Mouse (Mus musculus): ENCODE measurements around the gene D430019H16Rik. TPM values are rescaled to one million over a fixed set of nuclear protein-coding genes. Genes with fewer than 3 reads are reported as not detected.

Gene D430019H16Rik
- polyA plus RNA-seq, 1 experiment = not detected

DNA sequence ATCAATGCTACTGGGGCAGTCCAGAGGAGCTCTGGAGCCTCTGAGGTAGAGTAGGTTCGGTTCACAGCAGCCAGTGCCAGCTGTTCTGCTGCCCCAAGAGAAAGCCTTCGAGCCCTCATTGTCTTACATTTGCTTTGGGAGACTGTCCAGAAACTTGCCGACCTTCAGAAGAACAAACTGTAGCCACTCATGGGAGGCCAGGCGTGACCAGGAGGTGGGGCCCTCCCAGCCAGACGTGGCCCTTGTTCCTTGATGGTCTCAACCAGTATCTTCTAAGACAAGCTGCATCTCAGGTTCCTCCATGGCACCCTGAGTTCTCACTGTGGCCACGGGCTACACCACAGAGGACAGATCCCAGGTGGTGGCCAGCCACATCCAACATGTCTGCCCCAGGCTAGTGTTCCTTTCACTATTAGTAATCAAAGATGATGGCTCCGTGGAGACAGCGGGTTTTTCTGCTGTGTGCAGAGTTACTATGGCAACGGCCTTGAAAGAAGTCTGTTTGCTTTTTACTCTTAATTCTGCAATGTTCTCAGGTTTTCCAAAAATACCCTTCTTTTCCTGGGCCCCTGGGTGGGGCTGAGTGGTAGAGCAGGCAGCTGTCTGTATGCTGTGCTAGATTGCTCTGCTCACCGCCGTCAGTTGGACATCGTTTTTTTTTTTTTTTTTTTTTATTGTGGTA is 21.7 kb downstream of the D430019H16Rik start:
- Histone ChIP-seq H3K4me3 (ENCODE audit: insufficient read depth, low read depth, low read length) (no peak overlapping the region), H3K4me1 (ENCODE audit: control insufficient read depth, insufficient read depth, low read length) (peaks cover 47% of the 10 kb centered on the region), H3K27ac (ENCODE audit: insufficient read depth, low read depth, low read length) (no peak overlapping the region)
- WGBS = 51% methylated on average over 12 of the region's 12 CpGs
- no peak for TF ChIP-seq POLR2A (IDR thresholded peaks at IDR 0.05; ENCODE audit: insufficient read depth, low read depth, low read length)
- TF ChIP-seq CTCF (IDR thresholded peaks at IDR 0.05; ENCODE audit: insufficient read depth, low read depth, low read length) = no peak

DNA sequence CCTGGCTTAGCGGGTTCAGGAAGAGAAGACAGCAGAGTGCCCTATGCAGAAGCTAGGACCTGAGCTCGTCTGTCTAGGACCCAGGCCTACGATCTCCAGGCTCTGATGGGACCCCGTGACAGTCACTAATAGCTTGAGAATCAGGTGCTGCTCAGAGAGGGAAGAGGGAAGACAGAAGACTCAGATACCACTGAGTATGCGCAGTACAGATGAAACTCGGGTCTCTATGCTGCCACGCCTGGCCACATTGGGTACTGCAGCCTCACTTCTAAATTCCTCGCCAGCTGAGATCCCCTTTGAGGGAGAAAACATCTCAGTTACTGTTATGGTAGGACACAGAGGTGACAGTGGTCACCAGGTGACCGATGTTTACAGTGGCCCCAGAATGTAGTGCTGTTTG is 22.8 kb downstream of the D430019H16Rik start:
- Histone ChIP-seq H3K27ac (ENCODE audit: insufficient read depth, low read depth, low read length) (no peak overlapping the region), H3K4me1 (ENCODE audit: control insufficient read depth, insufficient read depth, low read length) (peaks cover 44% of the 10 kb centered on the region), H3K4me3 (ENCODE audit: insufficient read depth, low read depth, low read length) (no peak overlapping the region)
- TF ChIP-seq POLR2A (IDR thresholded peaks at IDR 0.05; ENCODE audit: insufficient read depth, low read depth, low read length) = no peak
- TF ChIP-seq CTCF (IDR thresholded peaks at IDR 0.05; ENCODE audit: insufficient read depth, low read depth, low read length) = peak; percentile 24; the same call in 1 of the 2 replicates
- WGBS = 48% methylated on average over 9 of the region's 9 CpGs

GRCm38 (mm10) chr12:105476993-105477392 is 23.3 kb downstream of the D430019H16Rik start:
- Histone ChIP-seq H3K4me1 (ENCODE audit: control insufficient read depth, insufficient read depth, low read length) (peaks cover 41% of the 10 kb centered on the region), H3K4me3 (ENCODE audit: insufficient read depth, low read depth, low read length) (no peak overlapping the region), H3K27ac (ENCODE audit: insufficient read depth, low read depth, low read length) (0 out of 2 replicates have a peak overlapping the region, but pooled peaks have one; percentile 68)
- 36% methylated on average over 9 of the region's 9 CpGs for WGBS
- TF ChIP-seq POLR2A (IDR thresholded peaks at IDR 0.05; ENCODE audit: insufficient read depth, low read depth, low read length) (no peak), CTCF (IDR thresholded peaks at IDR 0.05; ENCODE audit: insufficient read depth, low read depth, low read length) (no peak)

- peaks cover 13% of the 10 kb centered on the region for H3K4me1 ChIP-seq (ENCODE audit: control insufficient read depth, insufficient read depth, low read length)
- H3K4me3 ChIP-seq (ENCODE audit: insufficient read depth, low read depth, low read length) = no peak overlapping the region
- TF ChIP-seq CTCF (IDR thresholded peaks at IDR 0.05; ENCODE audit: insufficient read depth, low read depth, low read length) = no peak
- TF ChIP-seq POLR2A (IDR thresholded peaks at IDR 0.05; ENCODE audit: insufficient read depth, low read depth, low read length) = no peak
- no peak overlapping the region for H3K27ac ChIP-seq (ENCODE audit: insufficient read depth, low read depth, low read length)
- 48% methylated on average over 3 of the region's 3 CpGs for WGBS
Measured at GRCm38 (mm10) chr12:105483503-105483902, 29.8 kb downstream of the D430019H16Rik start.

GRCm38 (mm10) chr12:105490227-105490626 is 36.6 kb downstream of the D430019H16Rik start:
- 83% methylated on average over 3 of the region's 3 CpGs for WGBS
- TF ChIP-seq CTCF (IDR thresholded peaks at IDR 0.05; ENCODE audit: insufficient read depth, low read depth, low read length) (no peak), POLR2A (IDR thresholded peaks at IDR 0.05; ENCODE audit: insufficient read depth, low read depth, low read length) (no peak)

GRCm38 (mm10) chr12:105490794-105491193 is 37.1 kb downstream of the D430019H16Rik start:
- Histone ChIP-seq H3K4me3 (ENCODE audit: insufficient read depth, low read depth, low read length) (no peak overlapping the region), H3K27ac (ENCODE audit: insufficient read depth, low read depth, low read length) (no peak overlapping the region), H3K4me1 (ENCODE audit: control insufficient read depth, insufficient read depth, low read length) (no peaks in the 10 kb centered on the region)
- TF ChIP-seq CTCF (IDR thresholded peaks at IDR 0.05; ENCODE audit: insufficient read depth, low read depth, low read length) (no peak), POLR2A (IDR thresholded peaks at IDR 0.05; ENCODE audit: insufficient read depth, low read depth, low read length) (no peak)
- WGBS = 90% methylated on average over 6 of the region's 6 CpGs

More at GRCm38 (mm10) chr12:105490227-105490626, 36.6 kb downstream of the D430019H16Rik start:
- H3K4me1 ChIP-seq (ENCODE audit: control insufficient read depth, insufficient read depth, low read length) = no peaks in the 10 kb centered on the region
- no peak overlapping the region for H3K27ac ChIP-seq (ENCODE audit: insufficient read depth, low read depth, low read length)
- no peak overlapping the region for H3K4me3 ChIP-seq (ENCODE audit: insufficient read depth, low read depth, low read length)

DNA sequence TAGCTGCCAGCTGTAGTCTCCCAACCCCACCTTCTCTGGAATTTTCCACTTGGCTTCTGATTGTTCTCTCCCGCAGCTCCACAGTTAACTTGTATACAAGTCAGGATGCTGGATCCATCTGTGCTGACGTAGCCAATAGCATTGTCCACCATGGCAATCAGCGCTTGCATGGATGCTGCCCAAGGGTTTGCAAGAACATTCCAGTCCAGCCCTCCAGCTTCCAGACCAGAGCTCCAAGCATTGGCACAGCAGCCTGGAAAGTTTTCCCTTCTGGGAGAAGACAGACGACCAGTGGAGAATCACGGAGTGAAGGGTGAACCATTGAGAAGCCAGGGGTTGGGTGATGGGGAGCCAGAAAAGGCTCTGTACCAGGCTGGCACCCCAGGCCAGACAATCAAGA is 41.1 kb downstream of the D430019H16Rik start:
- TF ChIP-seq POLR2A (IDR thresholded peaks at IDR 0.05; ENCODE audit: insufficient read depth, low read depth, low read length) (no peak), CTCF (IDR thresholded peaks at IDR 0.05; ENCODE audit: insufficient read depth, low read depth, low read length) (no peak)
- no peak overlapping the region for H3K4me3 ChIP-seq (ENCODE audit: insufficient read depth, low read depth, low read length)
- no peak overlapping the region for H3K27ac ChIP-seq (ENCODE audit: insufficient read depth, low read depth, low read length)
- WGBS = 48% methylated on average over 5 of the region's 5 CpGs
- no peaks in the 10 kb centered on the region for H3K4me1 ChIP-seq (ENCODE audit: control insufficient read depth, insufficient read depth, low read length)

DNA sequence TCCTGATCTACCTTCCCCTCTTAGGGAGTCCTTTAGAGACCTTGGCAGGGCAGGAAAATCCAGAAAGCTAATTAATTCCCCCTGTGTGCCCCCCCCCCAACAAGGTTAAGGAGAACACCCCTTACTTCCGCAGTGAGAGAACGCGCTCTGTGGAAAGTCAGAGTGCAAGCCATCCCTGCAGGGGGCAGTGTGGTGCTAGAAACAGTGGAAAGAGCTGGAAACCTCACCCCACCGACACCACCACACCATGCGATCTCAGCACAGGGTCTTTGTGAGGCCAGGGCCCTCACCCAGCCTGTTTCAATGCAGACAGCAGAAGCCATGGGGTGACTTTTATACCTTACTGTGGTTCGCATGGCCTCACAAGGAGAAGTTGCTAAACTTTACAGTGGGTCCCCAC is 44.2 kb downstream of the D430019H16Rik start:
- 13% methylated on average over 6 of the region's 6 CpGs for WGBS
- TF ChIP-seq CTCF (IDR thresholded peaks at IDR 0.05; ENCODE audit: insufficient read depth, low read depth, low read length) (peak; percentile 82), POLR2A (IDR thresholded peaks at IDR 0.05; ENCODE audit: insufficient read depth, low read depth, low read length) (no peak)

GRCm38 (mm10) chr12:105498423-105498822 is 44.8 kb downstream of the D430019H16Rik start:
- no peak overlapping the region for H3K27ac ChIP-seq (ENCODE audit: insufficient read depth, low read depth, low read length)
- TF ChIP-seq CTCF (IDR thresholded peaks at IDR 0.05; ENCODE audit: insufficient read depth, low read depth, low read length) (no peak), POLR2A (IDR thresholded peaks at IDR 0.05; ENCODE audit: insufficient read depth, low read depth, low read length) (no peak)
- no peak overlapping the region for H3K4me3 ChIP-seq (ENCODE audit: insufficient read depth, low read depth, low read length)
- 94% methylated on average over 7 of the region's 7 CpGs for WGBS
- 0 out of 2 replicates have a peak, but pooled peaks cover 3% of the 10 kb centered on the region for H3K4me1 ChIP-seq (ENCODE audit: control insufficient read depth, insufficient read depth, low read length)

More for the DNA sequence above, 44.2 kb downstream of the D430019H16Rik start:
- no peak overlapping the region for H3K27ac ChIP-seq (ENCODE audit: insufficient read depth, low read depth, low read length)
- no peak overlapping the region for H3K4me3 ChIP-seq (ENCODE audit: insufficient read depth, low read depth, low read length)
- 0 out of 2 replicates have a peak, but pooled peaks cover 3% of the 10 kb centered on the region for H3K4me1 ChIP-seq (ENCODE audit: control insufficient read depth, insufficient read depth, low read length)

Data from olfactory bulb, adult 2 months (tissue).